Mouse (Mus musculus) E14TG2a.4 (cell line): ENCODE measurements at regions not wholly inside any gene's neighbourhood (a gene's known extent, or its start where the extent isn't known, plus 50 kb on each side); places are given as distances from the start of the nearest gene placed in this dataset.
A peak's percentile ranks its signal among the peaks of the same experiment; 100 is the strongest.
"Not testable (repeated sequence)": the region's sequence is repeated elsewhere in the genome, so short reads cannot be mapped to it uniquely, and the experiment has no call there.

Experiments used
- H3K27me3 ChIP-seq: 2 replicates; pipeline ENCODE4 v1.6.1; 2014; ENCODE audit warnings: low read length, control low read depth; ENCODE audit not compliant: insufficient read depth
- H3K36me3 ChIP-seq: 2 replicates; pipeline ENCODE4 v1.6.1; 2014; ENCODE audit warnings: low read length, control low read depth; ENCODE audit not compliant: insufficient read depth
- H3K4me1 ChIP-seq: replicated peaks from 2 replicates; pipeline ENCODE4 v1.6.1; 2014; ENCODE audit warnings: low read depth, low read length, control low read depth
- H3K4me3 ChIP-seq: replicated peaks from 2 replicates; pipeline ENCODE4 v1.5.1; 2014; ENCODE audit warnings: mild to moderate bottlenecking, low read length
- H3K9me3 ChIP-seq: 2 replicates; pipeline ENCODE4 v1.6.1; 2014; ENCODE audit warnings: low read length, control low read depth
- CTCF ChIP-seq: conservative IDR thresholded peaks from 2 replicates; pipeline ENCODE4 v1.5.1; 2014; ENCODE audit warnings: low read length
- NANOG ChIP-seq: IDR thresholded peaks from 2 replicates; pipeline ENCODE4 v1.6.1; 2014; ENCODE audit warnings: borderline replicate concordance, low read length, mixed read lengths
- POU5F1 ChIP-seq: IDR thresholded peaks from 2 replicates; pipeline ENCODE4 v1.6.1; 2014; ENCODE audit warnings: low read length, borderline replicate concordance

DNA sequence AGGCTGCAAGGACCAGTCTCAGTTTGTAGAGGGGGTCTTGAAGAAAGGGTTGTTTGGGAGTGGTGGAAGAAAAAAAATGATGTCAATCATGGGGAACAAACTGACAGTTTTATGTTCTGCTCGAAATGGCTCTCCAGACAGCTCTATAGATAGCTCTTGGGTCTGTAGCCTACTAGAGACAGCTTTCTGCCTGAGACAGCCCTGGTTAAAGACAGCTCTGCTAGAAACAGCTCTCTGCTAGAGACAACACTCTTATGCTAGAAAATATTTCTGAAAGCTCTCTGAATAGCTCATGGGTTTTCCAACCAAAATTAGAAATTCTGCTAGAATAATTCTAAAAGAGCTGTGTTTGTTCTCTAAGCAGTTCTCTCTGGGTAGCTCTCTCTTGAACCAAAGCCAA, 636.3 kb upstream of the Man1a start:
- Histone ChIP-seq H3K9me3 (peaks cover 6% of the 10 kb centered on the region; the same call in 1 of the 2 replicates), H3K27me3 (no peaks in the 10 kb centered on the region), H3K4me3 (no peak overlapping the region), H3K36me3 (no peaks in the 10 kb centered on the region), H3K4me1 (no peaks in the 10 kb centered on the region)
- no peak for TF ChIP-seq CTCF
- TF ChIP-seq POU5F1, result no peak
- TF ChIP-seq NANOG, result no peak

DNA sequence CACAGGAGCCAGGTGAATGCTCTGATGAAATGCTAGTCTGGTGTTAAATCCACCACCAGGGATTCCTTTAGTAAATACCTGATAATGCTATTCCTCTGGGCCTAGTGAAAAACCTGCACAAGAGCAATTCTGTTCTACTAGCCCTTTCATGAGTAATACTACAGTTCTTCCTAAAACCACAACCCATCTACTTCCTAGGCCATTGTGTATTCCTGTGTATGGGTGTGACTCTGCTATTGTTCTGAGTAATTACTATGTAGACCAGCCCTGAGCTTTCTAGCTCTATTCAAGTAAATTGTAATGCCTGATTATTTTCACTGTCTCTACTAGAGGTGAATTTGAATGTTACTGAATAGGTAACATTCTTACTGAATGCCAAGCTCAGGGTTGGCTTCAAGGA, 591.4 kb upstream of the Man1a start:
- peaks cover 16% of the 10 kb centered on the region for H3K4me1 ChIP-seq
- H3K4me3 ChIP-seq, H3K9me3 ChIP-seq, H3K27me3 ChIP-seq, H3K36me3 ChIP-seq: not testable (repeated sequence)
- TF ChIP-seq NANOG, result 0 out of 2 replicates have a peak, but pooled peaks have one; percentile 39
